Mouse (Mus musculus) midbrain, embryonic 13.5 days (tissue): Measurements from ENCODE around the gene Hoxa6. TPM values are rescaled to one million over a fixed set of nuclear protein-coding genes. Genes with fewer than 3 reads are reported as not detected.

ENCODE experiments used
- ATAC-seq: fragments of 200-750 bp; cut with Nextera tagmentation; 2 replicates; pipeline ENCODE4 v1.8.0; 2017; ENCODE audit warnings: mild to moderate bottlenecking, moderate TSS enrichment, moderate library complexity
- H3K27ac ChIP-seq: fragments of 300-500 bp; sonication (generic); 2 replicates; pipeline ENCODE4 v1.5.1; 2015; ENCODE audit warnings: inconsistent platforms, mild to moderate bottlenecking, moderate library complexity
- H3K27me3 ChIP-seq: fragments of 300-500 bp; sonication (generic); 2 replicates; pipeline ENCODE4 v1.6.1; 2015; ENCODE audit warnings: mild to moderate bottlenecking, inconsistent platforms
- H3K36me3 ChIP-seq: fragments of 300-500 bp; sonication (generic); 2 replicates; pipeline ENCODE4 v1.6.1; 2015; ENCODE audit warnings: mild to moderate bottlenecking, inconsistent platforms
- H3K4me1 ChIP-seq: fragments of 300-500 bp; sonication (generic); replicated peaks from 2 replicates; pipeline ENCODE4 v1.6.1; 2015; ENCODE audit warnings: inconsistent platforms
- H3K4me2 ChIP-seq: fragments of 300-500 bp; sonication (generic); replicated peaks from 2 replicates; pipeline ENCODE4 v1.6.1; 2015; ENCODE audit warnings: moderate library complexity, mild to moderate bottlenecking, inconsistent platforms
- H3K4me3 ChIP-seq: fragments of 300-500 bp; sonication (generic); replicated peaks from 2 replicates; pipeline ENCODE4 v1.5.1; 2015; ENCODE audit warnings: mild to moderate bottlenecking, inconsistent platforms
- H3K9ac ChIP-seq: fragments of 300-500 bp; sonication (generic); replicated peaks from 2 replicates; pipeline ENCODE4 v1.6.1; 2015; ENCODE audit warnings: mild to moderate bottlenecking, inconsistent platforms
- H3K9me3 ChIP-seq: fragments of 300-500 bp; sonication (generic); 2 replicates; pipeline ENCODE4 v1.6.1; 2016; ENCODE audit warnings: mild to moderate bottlenecking, inconsistent platforms
- WGBS: fragments of 180-500 bp; shearing (Covaris S2); methylation state at CpG from one replicate; pipeline ENCODE4 v1.1.7; 2015; 5-methylcytosine and 5-hydroxymethylcytosine counted together
- polyA plus RNA-seq: library from polyadenylated mRNA; unstranded; fragments of >200 nt; fragmentation: Nextera tagmentation; extraction: Ambion mirVana; gene quantifications from 2 replicates; pipeline ENCODE4 v1.2.1, GENCODE M21; 2015

Gene Hoxa6
- polyA plus RNA-seq, 1 experiment from 2014 or later = not detected

DNA sequence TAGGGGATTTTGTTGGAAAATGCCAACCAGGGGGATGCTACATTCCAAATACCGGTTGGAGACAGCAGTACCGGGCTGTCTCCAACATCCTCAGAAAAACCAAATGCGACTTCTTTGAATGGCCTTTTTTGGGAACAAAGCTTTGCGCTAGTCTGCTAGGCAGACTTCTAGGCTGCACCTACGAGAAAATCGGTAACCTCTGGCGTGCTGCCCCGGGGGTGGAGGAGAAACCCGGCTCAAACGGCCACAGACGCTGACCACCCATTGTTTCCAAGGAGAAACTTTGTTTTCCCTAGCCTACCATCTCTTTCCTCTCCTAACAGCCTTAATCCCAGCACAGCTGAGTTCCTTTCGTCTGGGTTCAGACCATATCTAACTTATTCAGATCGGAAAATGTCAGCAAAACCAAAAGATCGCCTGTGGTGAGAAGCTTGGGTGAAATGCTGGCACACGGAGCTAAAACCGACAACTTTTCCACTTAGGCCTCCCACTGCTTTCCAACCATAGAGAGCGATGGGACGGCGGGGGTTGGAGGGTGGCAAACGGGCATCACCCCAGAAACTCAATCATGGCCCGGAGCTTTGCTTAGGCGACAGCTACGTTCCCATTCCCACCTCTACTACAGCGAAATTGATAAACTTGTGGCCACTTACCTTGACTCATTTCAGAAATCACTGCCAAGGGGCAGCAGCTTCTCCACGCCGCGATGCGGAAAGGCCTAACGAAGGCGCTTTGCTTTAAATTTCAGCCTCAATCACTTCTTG is 31.3 kb upstream of the Hoxa6 start:
- 2% methylated on average over 30 of the region's 30 CpGs for WGBS
- Histone ChIP-seq H3K9ac (no peak overlapping the region), H3K9me3 (no peaks in the 10 kb centered on the region), H3K27me3 (peaks cover 99% of the 10 kb centered on the region), H3K27ac (no peak overlapping the region), H3K4me1 (peaks cover 3% of the 10 kb centered on the region; the same call in 1 of the 2 replicates), H3K4me2 (no peak overlapping the region), H3K4me3 (0 out of 2 replicates have a peak overlapping the region, but pooled peaks have one; percentile 11), H3K36me3 (no peaks in the 10 kb centered on the region)
- ATAC-seq = no peak

GRCm38 (mm10) chr6:52238976-52239375 is 30.5 kb upstream of the Hoxa6 start:
- 2% methylated on average over 7 of the region's 7 CpGs for WGBS
- no peak for ATAC-seq

GRCm38 (mm10) chr6:52238155-52238545 is 29.6 kb upstream of the Hoxa6 start:
- Histone ChIP-seq H3K4me2 (no peak overlapping the region), H3K36me3 (no peaks in the 10 kb centered on the region), H3K27me3 (peaks cover 99% of the 10 kb centered on the region), H3K4me3 (no peak overlapping the region), H3K4me1 (0 out of 2 replicates have a peak, but pooled peaks cover 3% of the 10 kb centered on the region), H3K9me3 (no peaks in the 10 kb centered on the region), H3K27ac (no peak overlapping the region), H3K9ac (no peak overlapping the region)
- ATAC-seq = no peak
- 4% methylated on average over 7 of the region's 7 CpGs for WGBS

More at GRCm38 (mm10) chr6:52238976-52239375, 30.5 kb upstream of the Hoxa6 start:
- H3K4me2 ChIP-seq = no peak overlapping the region
- no peak overlapping the region for H3K27ac ChIP-seq
- no peaks in the 10 kb centered on the region for H3K9me3 ChIP-seq
- no peaks in the 10 kb centered on the region for H3K36me3 ChIP-seq
- peaks cover 99% of the 10 kb centered on the region for H3K27me3 ChIP-seq
- no peak overlapping the region for H3K9ac ChIP-seq
- H3K4me1 ChIP-seq = 0 out of 2 replicates have a peak, but pooled peaks cover 3% of the 10 kb centered on the region
- H3K4me3 ChIP-seq = no peak overlapping the region

- peaks cover 99% of the 10 kb centered on the region for H3K27me3 ChIP-seq
- ATAC-seq = no peak
- 0 out of 2 replicates have a peak, but pooled peaks cover 3% of the 10 kb centered on the region for H3K4me1 ChIP-seq
- H3K4me2 ChIP-seq = no peak overlapping the region
- 7% methylated on average over 10 of the region's 10 CpGs for WGBS
- H3K4me3 ChIP-seq = no peak overlapping the region
- no peak overlapping the region for H3K27ac ChIP-seq
- H3K9me3 ChIP-seq = no peaks in the 10 kb centered on the region
- H3K36me3 ChIP-seq = no peaks in the 10 kb centered on the region
- no peak overlapping the region for H3K9ac ChIP-seq
These were observed 29.0 kb upstream of the Hoxa6 start for GRCm38 (mm10) chr6:52237346-52238154.

GRCm38 (mm10) chr6:52236806-52237205 is 28.3 kb upstream of the Hoxa6 start:
- WGBS = 6% methylated on average over 3 of the region's 3 CpGs
- 0 out of 2 replicates have a peak, but pooled peaks cover 3% of the 10 kb centered on the region for H3K4me1 ChIP-seq
- H3K4me2 ChIP-seq = no peak overlapping the region
- H3K9ac ChIP-seq = no peak overlapping the region
- H3K4me3 ChIP-seq = no peak overlapping the region
- no peaks in the 10 kb centered on the region for H3K36me3 ChIP-seq
- peaks cover 99% of the 10 kb centered on the region for H3K27me3 ChIP-seq
- H3K9me3 ChIP-seq = no peaks in the 10 kb centered on the region
- no peak overlapping the region for H3K27ac ChIP-seq
- ATAC-seq = no peak

- H3K4me3 ChIP-seq = no peak overlapping the region
- WGBS = 20% methylated on average over 6 of the region's 6 CpGs
- no peak for ATAC-seq
- H3K9ac ChIP-seq = no peak overlapping the region
- H3K36me3 ChIP-seq = no peaks in the 10 kb centered on the region
- 0 out of 2 replicates have a peak, but pooled peaks cover 3% of the 10 kb centered on the region for H3K4me1 ChIP-seq
- H3K27me3 ChIP-seq = peaks cover 97% of the 10 kb centered on the region
- no peak overlapping the region for H3K4me2 ChIP-seq
- H3K9me3 ChIP-seq = no peaks in the 10 kb centered on the region
- H3K27ac ChIP-seq = no peak overlapping the region
These were observed 27.3 kb upstream of the Hoxa6 start for GRCm38 (mm10) chr6:52235866-52236265.

DNA sequence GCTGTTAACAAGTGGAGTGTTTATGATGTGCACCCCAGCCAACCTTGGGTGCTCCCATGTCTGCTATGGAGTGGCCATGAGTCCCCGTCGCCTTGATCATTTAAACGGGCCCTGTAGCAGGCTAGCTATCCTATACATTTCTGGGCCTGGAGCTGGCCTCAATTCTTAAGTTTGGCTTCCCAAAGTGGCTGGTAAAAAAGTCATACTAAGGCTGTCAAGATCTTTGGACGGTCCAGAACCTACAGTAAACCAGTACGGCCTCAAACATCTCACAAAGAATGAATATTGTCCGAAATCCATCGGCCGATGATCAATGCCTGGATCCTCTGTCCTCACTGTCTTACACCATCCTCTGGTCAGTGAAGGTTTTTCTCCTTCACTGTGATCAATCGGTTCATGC is 26.7 kb upstream of the Hoxa6 start:
- H3K4me2 ChIP-seq = no peak overlapping the region
- no peaks in the 10 kb centered on the region for H3K36me3 ChIP-seq
- no peaks in the 10 kb centered on the region for H3K9me3 ChIP-seq
- peaks cover 97% of the 10 kb centered on the region for H3K27me3 ChIP-seq
- 29% methylated on average over 9 of the region's 9 CpGs for WGBS
- H3K9ac ChIP-seq = no peak overlapping the region
- no peak overlapping the region for H3K27ac ChIP-seq
- H3K4me3 ChIP-seq = no peak overlapping the region
- ATAC-seq = no peak
- 0 out of 2 replicates have a peak, but pooled peaks cover 3% of the 10 kb centered on the region for H3K4me1 ChIP-seq

- Histone ChIP-seq H3K9ac (no peak overlapping the region), H3K27me3 (peaks cover 97% of the 10 kb centered on the region), H3K27ac (no peak overlapping the region), H3K9me3 (no peaks in the 10 kb centered on the region), H3K4me3 (no peak overlapping the region), H3K4me1 (no peaks in the 10 kb centered on the region), H3K36me3 (no peaks in the 10 kb centered on the region), H3K4me2 (no peak overlapping the region)
- WGBS = 2% methylated on average over 67 of the region's 68 CpGs
- no peak for ATAC-seq
These were observed 26.1 kb upstream of the Hoxa6 start for GRCm38 (mm10) chr6:52234428-52235140.

- ATAC-seq = no peak
- no peaks in the 10 kb centered on the region for H3K36me3 ChIP-seq
- peaks cover 98% of the 10 kb centered on the region for H3K27me3 ChIP-seq
- no peak overlapping the region for H3K9ac ChIP-seq
- no peaks in the 10 kb centered on the region for H3K4me1 ChIP-seq
- WGBS = 1% methylated on average over 70 of the region's 70 CpGs
- no peak overlapping the region for H3K4me2 ChIP-seq
- no peak overlapping the region for H3K4me3 ChIP-seq
- H3K9me3 ChIP-seq = no peaks in the 10 kb centered on the region
- H3K27ac ChIP-seq = no peak overlapping the region
These were observed 25.3 kb upstream of the Hoxa6 start for GRCm38 (mm10) chr6:52233546-52234427.

GRCm38 (mm10) chr6:52232984-52233545 is 24.5 kb upstream of the Hoxa6 start:
- Histone ChIP-seq H3K9ac (no peak overlapping the region), H3K27me3 (peaks cover 97% of the 10 kb centered on the region), H3K36me3 (no peaks in the 10 kb centered on the region), H3K4me1 (no peaks in the 10 kb centered on the region), H3K4me3 (no peak overlapping the region), H3K4me2 (no peak overlapping the region), H3K9me3 (no peaks in the 10 kb centered on the region), H3K27ac (no peak overlapping the region)
- no peak for ATAC-seq
- WGBS = under 1% methylated on average over 23 of the region's 23 CpGs

GRCm38 (mm10) chr6:52232568-52232965 is 24.0 kb upstream of the Hoxa6 start:
- Histone ChIP-seq H3K36me3 (no peaks in the 10 kb centered on the region), H3K9ac (no peak overlapping the region), H3K4me3 (no peak overlapping the region), H3K9me3 (no peaks in the 10 kb centered on the region), H3K4me2 (no peak overlapping the region), H3K27me3 (peaks cover 97% of the 10 kb centered on the region), H3K27ac (no peak overlapping the region), H3K4me1 (no peaks in the 10 kb centered on the region)
- no peak for ATAC-seq
- WGBS = under 1% methylated on average over 18 of the region's 18 CpGs
